Mouse (Mus musculus): ENCODE measurements around the gene Rxra. TPM values are rescaled to one million over a fixed set of nuclear protein-coding genes. Genes with fewer than 3 reads are reported as not detected.

The Rxra gene
- polyA plus RNA-seq, 1 experiment: not detected

DNA sequence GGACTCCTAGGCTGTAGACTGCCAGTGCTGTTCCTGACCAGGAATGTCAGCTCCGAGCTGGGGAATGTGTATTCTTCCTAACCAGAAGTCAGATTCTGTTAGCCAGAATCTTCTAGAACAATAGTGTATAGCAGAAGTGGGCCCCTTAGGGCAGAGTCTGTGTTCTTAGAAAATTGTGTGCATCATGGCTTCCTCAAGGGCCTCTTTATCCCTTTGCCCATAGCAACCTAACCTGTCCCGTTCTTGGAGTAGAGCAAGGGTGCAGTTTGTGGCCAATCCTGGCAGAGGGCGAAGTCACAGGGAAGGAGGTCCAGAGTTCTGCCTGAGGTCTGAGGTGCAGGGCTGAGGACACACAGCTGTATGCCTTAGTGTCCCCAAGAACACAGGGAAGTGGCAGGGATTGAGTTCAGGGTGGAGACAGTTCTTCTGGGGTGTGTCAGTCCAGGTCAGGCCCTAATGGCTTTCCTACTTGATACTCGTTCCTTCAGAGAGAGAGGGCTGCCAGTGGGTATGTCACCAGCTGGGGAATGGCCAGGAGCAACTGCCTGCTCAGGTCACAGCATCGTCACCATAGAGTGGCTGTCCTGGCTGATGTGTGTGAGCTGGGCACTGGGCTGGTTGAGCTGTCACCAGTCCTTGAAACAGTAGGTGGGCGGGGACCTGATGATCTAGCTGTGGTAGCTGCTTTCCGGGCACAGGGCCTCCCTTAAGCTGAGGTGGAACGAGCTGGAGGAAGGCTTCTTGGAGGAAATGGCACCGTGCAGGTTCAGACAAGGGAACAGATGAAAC lies 27.8 kb downstream of the Rxra start:
- H3K4me1 ChIP-seq (ENCODE audit: control insufficient read depth, insufficient read depth, low read length): peaks cover 5% of the 10 kb centered on the region
- no peak overlapping the region for H3K4me3 ChIP-seq (ENCODE audit: insufficient read depth, low read depth, low read length)
- WGBS: 88% methylated on average over 9 of the region's 9 CpGs
- TF ChIP-seq POLR2A (IDR thresholded peaks at IDR 0.05; ENCODE audit: insufficient read depth, low read depth, low read length) (no peak), CTCF (IDR thresholded peaks at IDR 0.05; ENCODE audit: insufficient read depth, low read depth, low read length) (no peak)
- H3K27ac ChIP-seq (ENCODE audit: insufficient read depth, low read depth, low read length): no peak overlapping the region

DNA sequence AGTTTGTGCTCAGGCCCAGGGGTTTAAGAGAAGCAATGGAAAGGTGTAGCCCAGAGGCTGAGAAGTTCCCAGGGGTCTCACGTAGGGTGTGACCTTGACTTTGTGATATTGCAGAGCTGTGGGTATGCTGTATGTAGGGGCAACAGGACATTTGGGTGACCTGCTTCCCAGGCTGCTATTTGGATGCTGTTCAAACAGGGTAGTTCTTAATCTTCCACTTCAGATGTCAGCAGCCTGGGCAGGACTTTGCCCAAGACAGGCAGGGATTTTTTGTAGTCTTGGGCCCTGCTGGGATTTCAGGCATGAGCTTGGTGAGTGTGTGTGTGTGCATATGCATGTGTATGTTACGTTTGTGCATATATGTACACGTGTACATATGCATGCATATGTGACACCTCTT lies 28.4 kb downstream of the Rxra start:
- Histone ChIP-seq H3K27ac (ENCODE audit: insufficient read depth, low read depth, low read length) (no peak overlapping the region), H3K4me1 (ENCODE audit: control insufficient read depth, insufficient read depth, low read length) (peaks cover 5% of the 10 kb centered on the region), H3K4me3 (ENCODE audit: insufficient read depth, low read depth, low read length) (no peak overlapping the region)
- WGBS: 93% methylated on average over 3 of the region's 3 CpGs
- TF ChIP-seq CTCF (IDR thresholded peaks at IDR 0.05; ENCODE audit: insufficient read depth, low read depth, low read length) (no peak), POLR2A (IDR thresholded peaks at IDR 0.05; ENCODE audit: insufficient read depth, low read depth, low read length) (no peak)

DNA sequence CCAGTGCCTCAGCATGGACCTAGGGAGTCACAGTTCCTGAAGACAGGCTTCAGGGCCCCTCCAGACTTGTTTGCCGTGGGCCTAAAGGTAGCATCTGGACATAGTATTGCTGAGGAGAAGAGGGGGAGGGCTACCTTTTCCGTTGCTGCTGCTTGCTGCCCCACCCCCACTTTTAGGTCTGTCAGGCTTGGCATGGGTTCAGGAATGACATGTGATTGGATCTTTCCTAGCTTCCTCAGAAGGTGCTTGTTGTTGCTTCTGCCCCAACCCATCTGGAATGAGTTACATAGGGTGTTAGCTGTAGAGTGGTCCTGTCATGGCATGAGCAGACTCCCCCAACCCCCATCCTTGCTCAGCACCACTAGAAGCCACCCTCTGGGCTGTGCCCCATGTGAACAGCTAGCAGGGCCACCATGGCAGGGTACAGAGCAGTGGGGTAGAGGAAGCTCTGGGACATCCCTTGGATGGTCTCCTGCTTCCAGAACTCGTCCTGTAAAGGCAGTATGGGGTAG lies 34.7 kb downstream of the Rxra start:
- WGBS: 65% methylated on average over 3 of the region's 3 CpGs
- no peak overlapping the region for H3K27ac ChIP-seq (ENCODE audit: insufficient read depth, low read depth, low read length)
- 0 out of 2 replicates have a peak, but pooled peaks cover 6% of the 10 kb centered on the region for H3K4me1 ChIP-seq (ENCODE audit: control insufficient read depth, insufficient read depth, low read length)
- TF ChIP-seq CTCF (IDR thresholded peaks at IDR 0.05; ENCODE audit: insufficient read depth, low read depth, low read length) (no peak), POLR2A (IDR thresholded peaks at IDR 0.05; ENCODE audit: insufficient read depth, low read depth, low read length) (no peak)
- no peak overlapping the region for H3K4me3 ChIP-seq (ENCODE audit: insufficient read depth, low read depth, low read length)

DNA sequence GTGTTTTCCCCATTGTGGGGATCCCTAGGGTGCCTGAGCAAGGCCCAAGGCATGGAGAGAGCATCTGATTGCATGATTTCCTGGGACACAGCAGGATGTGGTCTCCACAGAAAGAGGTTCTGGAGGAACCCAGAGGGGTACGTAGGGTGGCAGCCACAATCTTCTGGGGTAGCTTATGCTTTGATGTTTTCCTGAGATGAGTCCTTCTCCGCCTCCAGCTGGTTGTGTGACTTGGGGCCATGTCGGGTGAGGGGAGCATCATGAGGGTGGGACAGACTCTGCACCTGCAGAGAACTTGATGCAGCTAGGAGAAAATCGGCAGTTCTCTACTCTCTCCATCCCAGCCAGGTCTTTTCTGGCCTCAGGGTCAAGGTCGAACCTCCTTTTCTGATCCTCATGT lies 36.4 kb downstream of the Rxra start:
- 94% methylated on average over 5 of the region's 5 CpGs for WGBS
- 0 out of 2 replicates have a peak, but pooled peaks cover 6% of the 10 kb centered on the region for H3K4me1 ChIP-seq (ENCODE audit: control insufficient read depth, insufficient read depth, low read length)
- H3K27ac ChIP-seq (ENCODE audit: insufficient read depth, low read depth, low read length): no peak overlapping the region
- no peak for TF ChIP-seq POLR2A (IDR thresholded peaks at IDR 0.05; ENCODE audit: insufficient read depth, low read depth, low read length)
- TF ChIP-seq CTCF (IDR thresholded peaks at IDR 0.05; ENCODE audit: insufficient read depth, low read depth, low read length): no peak
- no peak overlapping the region for H3K4me3 ChIP-seq (ENCODE audit: insufficient read depth, low read depth, low read length)

DNA sequence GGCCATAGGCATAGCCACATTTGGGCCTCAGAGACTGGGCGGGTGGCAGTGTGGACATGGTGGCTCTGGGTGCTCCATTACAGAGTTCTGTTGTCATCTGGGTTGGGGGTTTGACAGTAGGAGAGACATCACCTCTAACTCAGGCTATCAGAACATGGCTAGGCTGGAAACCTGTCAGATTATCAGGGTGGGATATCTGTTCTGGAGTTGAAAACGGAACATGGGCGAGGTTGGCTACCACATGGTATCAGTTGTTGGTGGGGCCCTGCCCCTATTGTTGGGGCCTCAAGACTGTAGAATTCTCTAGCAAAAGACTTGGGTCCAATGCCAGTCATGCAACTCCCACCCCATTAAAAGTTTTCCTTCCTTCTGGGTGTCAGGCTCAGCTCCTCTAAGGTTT lies 37.1 kb downstream of the Rxra start:
- TF ChIP-seq POLR2A (IDR thresholded peaks at IDR 0.05; ENCODE audit: insufficient read depth, low read depth, low read length) (no peak), CTCF (IDR thresholded peaks at IDR 0.05; ENCODE audit: insufficient read depth, low read depth, low read length) (no peak)
- H3K27ac ChIP-seq (ENCODE audit: insufficient read depth, low read depth, low read length): no peak overlapping the region
- peaks cover 8% of the 10 kb centered on the region; the same call in 1 of the 2 replicates for H3K4me1 ChIP-seq (ENCODE audit: control insufficient read depth, insufficient read depth, low read length)
- H3K4me3 ChIP-seq (ENCODE audit: insufficient read depth, low read depth, low read length): no peak overlapping the region
- WGBS: 100% methylated on average over 3 of the region's 3 CpGs

DNA sequence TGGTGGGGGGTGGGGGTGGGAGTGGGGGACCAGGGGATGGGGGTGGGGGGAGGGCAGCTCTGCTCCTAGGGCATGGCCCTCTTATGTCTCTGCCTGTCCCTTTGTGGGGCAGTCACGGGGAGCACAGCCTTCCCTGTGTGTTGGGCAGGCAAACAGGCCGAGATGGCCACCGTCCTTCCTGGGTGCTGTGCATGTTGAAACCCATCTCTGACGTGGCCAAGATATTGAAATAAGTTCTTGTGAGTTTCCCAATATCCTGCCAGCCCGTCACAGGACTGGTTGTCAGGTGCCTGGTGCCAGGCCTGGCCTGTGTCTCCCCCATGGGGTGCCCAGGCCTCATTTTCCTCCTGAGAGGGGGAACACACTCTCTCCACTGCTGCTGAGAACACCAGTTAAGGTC lies 37.9 kb downstream of the Rxra start:
- peaks cover 8% of the 10 kb centered on the region; the same call in 1 of the 2 replicates for H3K4me1 ChIP-seq (ENCODE audit: control insufficient read depth, insufficient read depth, low read length)
- no peak for TF ChIP-seq POLR2A (IDR thresholded peaks at IDR 0.05; ENCODE audit: insufficient read depth, low read depth, low read length)
- TF ChIP-seq CTCF (IDR thresholded peaks at IDR 0.05; ENCODE audit: insufficient read depth, low read depth, low read length): no peak
- WGBS: 92% methylated on average over 5 of the region's 5 CpGs
- H3K4me3 ChIP-seq (ENCODE audit: insufficient read depth, low read depth, low read length): no peak overlapping the region
- H3K27ac ChIP-seq (ENCODE audit: insufficient read depth, low read depth, low read length): no peak overlapping the region

DNA sequence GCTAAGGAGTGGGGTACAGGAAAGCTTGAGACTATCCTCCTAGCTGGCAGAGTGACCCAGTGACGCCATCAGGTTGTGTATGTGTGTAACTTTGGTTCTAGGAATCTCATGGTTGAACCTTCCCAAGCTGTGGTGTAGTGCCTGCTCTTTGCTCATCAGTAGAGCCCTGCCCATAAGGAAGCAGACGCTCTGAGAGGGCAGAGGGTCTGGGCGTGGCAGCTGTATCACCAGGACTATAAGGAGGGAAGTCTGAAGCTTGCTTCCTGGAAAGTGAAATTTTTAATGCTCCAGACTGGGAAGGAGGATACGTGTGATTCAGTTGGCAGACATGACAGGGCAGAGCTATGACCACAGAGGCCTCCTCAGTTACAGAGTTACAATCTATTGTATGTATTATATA lies 39.0 kb downstream of the Rxra start:
- Histone ChIP-seq H3K4me1 (ENCODE audit: control insufficient read depth, insufficient read depth, low read length) (peaks cover 10% of the 10 kb centered on the region; the same call in 1 of the 2 replicates), H3K4me3 (ENCODE audit: insufficient read depth, low read depth, low read length) (no peak overlapping the region), H3K27ac (ENCODE audit: insufficient read depth, low read depth, low read length) (no peak overlapping the region)
- no peak for TF ChIP-seq CTCF (IDR thresholded peaks at IDR 0.05; ENCODE audit: insufficient read depth, low read depth, low read length)
- TF ChIP-seq POLR2A (IDR thresholded peaks at IDR 0.05; ENCODE audit: insufficient read depth, low read depth, low read length): no peak
- 94% methylated on average over 4 of the region's 4 CpGs for WGBS

DNA sequence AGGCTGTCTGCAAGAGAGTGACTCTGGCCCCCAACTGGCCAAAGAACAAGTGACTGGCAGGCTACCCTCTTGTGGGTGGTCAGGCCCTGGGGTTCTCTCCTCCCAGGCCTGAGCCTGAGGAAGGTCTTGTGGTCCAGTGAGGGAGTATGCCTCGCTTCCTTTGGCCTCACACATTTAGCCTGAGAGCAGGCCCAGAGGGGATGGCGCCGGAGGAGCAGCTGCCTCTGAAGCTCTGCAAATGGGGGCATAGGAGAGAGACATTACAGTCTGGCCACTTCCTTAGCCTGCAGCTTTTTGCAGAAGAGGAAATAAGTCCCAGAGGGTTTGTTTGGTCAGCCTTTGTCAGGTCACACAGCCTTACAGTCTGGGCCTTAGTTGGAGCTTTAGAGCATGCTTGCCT lies 40.1 kb downstream of the Rxra start:
- TF ChIP-seq CTCF (IDR thresholded peaks at IDR 0.05; ENCODE audit: insufficient read depth, low read depth, low read length) (no peak), POLR2A (IDR thresholded peaks at IDR 0.05; ENCODE audit: insufficient read depth, low read depth, low read length) (no peak)
- peaks cover 5% of the 10 kb centered on the region; the same call in 1 of the 2 replicates for H3K4me1 ChIP-seq (ENCODE audit: control insufficient read depth, insufficient read depth, low read length)
- WGBS: 90% methylated on average over 3 of the region's 3 CpGs

DNA sequence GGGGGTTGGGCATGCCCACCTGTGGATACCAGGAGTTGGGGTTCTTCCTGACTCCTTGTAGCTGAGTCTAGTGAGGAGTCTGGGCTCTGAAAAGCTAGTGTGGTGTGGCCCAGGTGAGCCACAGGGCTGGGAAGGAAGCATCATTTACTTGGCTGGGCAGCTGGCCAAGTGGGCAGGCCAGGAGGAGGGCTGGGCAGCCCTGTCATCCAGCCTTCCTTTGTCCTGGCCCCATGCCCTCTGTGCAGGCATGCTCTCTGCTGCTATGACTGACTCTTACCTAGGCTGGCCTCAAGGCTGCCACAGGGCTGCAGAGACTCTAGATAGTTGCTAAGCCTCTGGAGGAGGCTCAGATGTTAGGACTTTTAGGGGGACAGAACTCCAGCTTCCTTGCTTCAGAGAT lies 42.0 kb downstream of the Rxra start:
- Histone ChIP-seq H3K4me1 (ENCODE audit: control insufficient read depth, insufficient read depth, low read length) (peaks cover 5% of the 10 kb centered on the region; the same call in 1 of the 2 replicates), H3K4me3 (ENCODE audit: insufficient read depth, low read depth, low read length) (no peak overlapping the region), H3K27ac (ENCODE audit: insufficient read depth, low read depth, low read length) (no peak overlapping the region)
- no peak for TF ChIP-seq POLR2A (IDR thresholded peaks at IDR 0.05; ENCODE audit: insufficient read depth, low read depth, low read length)
- TF ChIP-seq CTCF (IDR thresholded peaks at IDR 0.05; ENCODE audit: insufficient read depth, low read depth, low read length): no peak

More for the DNA sequence above, 40.1 kb downstream of the Rxra start:
- no peak overlapping the region for H3K4me3 ChIP-seq (ENCODE audit: insufficient read depth, low read depth, low read length)
- H3K27ac ChIP-seq (ENCODE audit: insufficient read depth, low read depth, low read length): no peak overlapping the region
